Mouse (Mus musculus): ENCODE data around the gene Dpp7. TPM values are rescaled to one million over a fixed set of nuclear protein-coding genes. Genes with fewer than 3 reads are reported as not detected.
A peak's percentile ranks its signal among the peaks of the same experiment; 100 is the strongest.

Dpp7 gene
- total and polyA plus RNA-seq, 2 experiments from 2014 or later: 24.7 to 30.0 TPM

DNA sequence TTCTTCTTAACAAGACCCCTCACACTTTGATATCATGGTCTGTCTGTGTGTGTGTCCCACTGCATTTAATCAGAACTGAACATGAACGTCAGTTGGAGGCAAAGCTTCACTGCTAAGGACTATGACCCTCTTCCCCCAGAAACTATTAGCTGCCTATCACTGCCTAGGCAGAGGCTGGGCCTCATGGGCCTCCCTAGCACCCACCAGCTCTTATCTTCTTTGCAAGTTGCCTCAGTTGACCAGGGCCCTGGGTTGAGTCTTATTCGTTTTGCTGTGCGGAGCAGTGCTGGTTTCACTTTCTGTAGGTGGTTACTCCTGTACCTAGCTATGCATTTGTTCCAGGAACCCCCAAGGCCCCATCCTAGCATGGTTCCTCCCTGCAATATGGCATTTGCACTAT, 13.8 kb upstream of the Dpp7 start:
- H3K9ac ChIP-seq (replicated peaks; ENCODE audit: low read length): no peak overlapping the region
- no peak for ATAC-seq

DNA sequence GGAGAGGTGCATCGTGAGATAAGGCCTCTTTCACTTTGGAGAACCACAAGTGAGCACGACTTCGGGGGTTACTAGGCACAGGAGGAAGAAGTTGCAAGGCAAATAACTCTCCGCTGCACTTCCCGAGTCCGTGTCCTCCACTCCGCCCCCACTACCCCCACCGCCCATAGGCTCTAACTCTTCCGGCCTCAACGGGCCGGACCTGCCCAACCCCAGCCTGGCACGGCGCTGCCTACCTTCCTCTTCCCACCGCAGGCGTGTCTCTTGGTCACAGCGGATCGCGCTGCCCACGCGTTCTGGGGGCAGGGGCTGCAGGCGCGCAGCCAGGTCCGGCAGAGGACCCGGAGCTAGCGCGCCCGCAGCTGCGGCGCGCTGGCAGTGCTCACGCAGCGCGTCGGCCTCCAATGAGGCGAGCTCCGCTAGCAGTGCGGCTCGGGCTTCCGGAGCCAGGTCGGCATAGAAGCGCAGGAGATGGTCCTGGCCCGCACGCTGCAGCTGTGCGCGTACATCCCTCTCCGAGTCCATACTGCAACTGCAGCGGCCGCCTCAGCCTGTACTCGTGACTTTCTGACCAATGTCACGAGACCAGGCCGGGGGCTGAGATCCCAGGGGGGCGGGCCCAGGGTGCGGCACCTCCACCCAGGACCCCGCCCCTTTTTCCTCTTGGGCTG, 9.1 kb upstream of the Dpp7 start, which contains the start of gene Uap1l1:
Uap1l1 (minus strand) TSS at position 592 of the 671 bp plus-strand sequence.
- Histone ChIP-seq H3K9ac (replicated peaks; ENCODE audit: low read length) (peak within 1 kb of the TSS; percentile 57), H3K27ac (no peak within 1 kb of the TSS), H3K4me2 (ENCODE audit: low read depth, low read length) (peak within 1 kb of the TSS; percentile 97), H3K4me3 (ENCODE audit: low read length) (peak within 1 kb of the TSS; percentile 65), H3K9me3 (ENCODE audit: low read length) (no peaks in the 10 kb centered on the region), H3K36me3 (ENCODE audit: insufficient read depth, low read length) (no peaks in the 10 kb centered on the region), H3K4me1 (ENCODE audit: insufficient read depth, low read length) (no peaks in the 10 kb centered on the region), H3K27me3 (ENCODE audit: insufficient read depth, low read length) (no peaks in the 10 kb centered on the region)
- TF ChIP-seq CTCF (IDR thresholded peaks at IDR 0.05; ENCODE audit: low read depth): no peak
- ATAC-seq (peak; percentile 78), DNase-seq (ENCODE audit: low spot score) (peak; percentile 71)
- WGBS: under 1% methylated on average over 53 of the region's 54 CpGs

More for the DNA sequence above, 13.8 kb upstream of the Dpp7 start:
- Histone ChIP-seq H3K4me1 (ENCODE audit: insufficient read depth, low read length) (peaks cover 3% of the 10 kb centered on the region; the same call in 1 of the 2 replicates), H3K27me3 (ENCODE audit: insufficient read depth, low read length) (no peaks in the 10 kb centered on the region), H3K9me3 (ENCODE audit: low read length) (no peaks in the 10 kb centered on the region), H3K4me2 (ENCODE audit: low read depth, low read length) (no peak overlapping the region), H3K4me3 (ENCODE audit: low read length) (no peak overlapping the region), H3K27ac (no peak overlapping the region), H3K36me3 (ENCODE audit: insufficient read depth, low read length) (no peaks in the 10 kb centered on the region)
- no peak for DNase-seq (ENCODE audit: low spot score)
- TF ChIP-seq CTCF (IDR thresholded peaks at IDR 0.05; ENCODE audit: low read depth): no peak
- 92% methylated on average over 3 of the region's 3 CpGs for WGBS

DNA sequence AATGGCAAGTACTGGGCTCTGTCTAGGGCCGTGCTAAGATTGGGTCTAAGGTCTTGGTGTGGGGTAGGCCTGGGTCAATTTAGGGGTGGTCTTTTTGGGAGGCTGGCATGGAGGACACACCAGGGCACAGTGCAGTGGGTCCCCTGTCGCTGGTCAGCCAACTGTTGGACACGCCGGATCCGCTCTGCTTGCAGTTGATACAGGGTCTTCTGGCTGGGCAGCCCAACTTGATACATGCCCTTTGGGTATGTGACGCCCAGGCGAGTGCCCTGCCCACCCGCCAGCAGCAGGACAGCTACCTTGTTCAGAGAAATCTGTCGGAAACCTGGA, 8.6 kb upstream of the Dpp7 start:
- Histone ChIP-seq H3K9ac (replicated peaks; ENCODE audit: low read length) (peak overlapping the region; percentile 57), H3K27ac (no peak overlapping the region), H3K36me3 (ENCODE audit: insufficient read depth, low read length) (no peaks in the 10 kb centered on the region), H3K4me3 (ENCODE audit: low read length) (peak overlapping the region; percentile 65), H3K4me1 (ENCODE audit: insufficient read depth, low read length) (no peaks in the 10 kb centered on the region), H3K9me3 (ENCODE audit: low read length) (no peaks in the 10 kb centered on the region), H3K27me3 (ENCODE audit: insufficient read depth, low read length) (no peaks in the 10 kb centered on the region), H3K4me2 (ENCODE audit: low read depth, low read length) (peak overlapping the region; percentile 97)
- no peak for TF ChIP-seq CTCF (IDR thresholded peaks at IDR 0.05; ENCODE audit: low read depth)
- DNase-seq (ENCODE audit: low spot score): no peak
- ATAC-seq: peak; percentile 16
- WGBS: 41% methylated on average over 9 of the region's 9 CpGs

DNA sequence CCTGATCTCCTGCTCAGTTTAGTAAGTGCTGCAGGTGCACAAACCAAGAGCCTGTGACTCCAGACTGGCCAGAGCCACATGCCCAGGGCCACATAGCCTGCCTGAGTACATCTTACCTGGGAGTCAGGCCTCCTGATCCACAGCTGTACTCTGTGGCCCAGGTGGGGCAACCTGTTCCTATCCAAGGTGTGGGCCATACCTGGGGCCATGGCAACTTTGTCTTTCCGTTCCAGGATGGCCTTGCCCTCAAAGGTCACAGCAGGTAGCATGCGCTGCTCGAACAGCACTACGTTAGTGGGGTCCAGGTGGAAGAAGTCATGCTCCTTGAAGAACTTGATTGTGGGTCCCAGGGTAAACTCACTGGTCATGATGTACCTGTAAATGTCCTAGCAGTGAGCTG, 8.2 kb upstream of the Dpp7 start:
- Histone ChIP-seq H3K27me3 (ENCODE audit: insufficient read depth, low read length) (no peaks in the 10 kb centered on the region), H3K9ac (replicated peaks; ENCODE audit: low read length) (no peak overlapping the region), H3K27ac (no peak overlapping the region), H3K9me3 (ENCODE audit: low read length) (no peaks in the 10 kb centered on the region), H3K4me3 (ENCODE audit: low read length) (no peak overlapping the region), H3K36me3 (ENCODE audit: insufficient read depth, low read length) (no peaks in the 10 kb centered on the region), H3K4me2 (ENCODE audit: low read depth, low read length) (peak overlapping the region; percentile 97), H3K4me1 (ENCODE audit: insufficient read depth, low read length) (no peaks in the 10 kb centered on the region)
- WGBS: 88% methylated on average over 4 of the region's 4 CpGs
- no peak for ATAC-seq
- no peak for TF ChIP-seq CTCF (IDR thresholded peaks at IDR 0.05; ENCODE audit: low read depth)
- DNase-seq (ENCODE audit: low spot score): no peak

DNA sequence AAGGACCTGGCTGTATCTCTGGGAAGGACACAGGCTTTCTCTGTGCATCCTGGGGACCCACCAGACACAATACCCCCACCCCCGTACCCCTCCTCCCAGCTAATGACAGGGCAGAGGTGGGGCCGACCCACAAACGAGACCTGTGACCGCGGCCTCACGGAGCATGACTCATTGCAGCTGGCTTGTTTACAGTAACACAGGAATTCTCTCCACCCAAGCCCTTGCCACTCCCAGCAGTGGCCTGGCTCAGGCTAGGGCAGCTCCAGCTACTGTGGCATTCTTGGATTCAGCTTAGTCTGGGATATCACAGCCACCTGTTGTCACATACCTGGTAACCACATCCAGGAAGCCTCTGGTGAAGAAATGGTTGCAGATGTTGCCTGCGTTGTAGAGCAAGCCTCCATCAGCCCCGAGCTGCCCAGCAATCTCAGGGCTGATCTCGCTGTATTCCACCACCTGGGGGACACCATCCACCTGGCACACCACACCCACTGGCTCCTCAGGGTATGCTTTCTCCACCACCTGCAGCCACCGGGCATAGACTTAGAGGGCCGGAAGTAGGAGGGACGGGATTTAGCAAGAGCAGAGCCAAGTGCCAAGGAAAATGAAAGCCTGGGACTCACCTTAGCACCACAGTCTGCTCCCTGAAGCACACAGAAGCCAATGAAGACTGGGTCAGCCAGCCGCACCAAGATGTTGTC, 7.5 kb upstream of the Dpp7 start:
- DNase-seq (ENCODE audit: low spot score) (no peak), ATAC-seq (no peak)
- Histone ChIP-seq H3K9me3 (ENCODE audit: low read length) (no peaks in the 10 kb centered on the region), H3K4me1 (ENCODE audit: insufficient read depth, low read length) (no peaks in the 10 kb centered on the region), H3K4me3 (ENCODE audit: low read length) (no peak overlapping the region), H3K4me2 (ENCODE audit: low read depth, low read length) (no peak overlapping the region), H3K27ac (no peak overlapping the region), H3K36me3 (ENCODE audit: insufficient read depth, low read length) (no peaks in the 10 kb centered on the region), H3K9ac (replicated peaks; ENCODE audit: low read length) (no peak overlapping the region), H3K27me3 (ENCODE audit: insufficient read depth, low read length) (no peaks in the 10 kb centered on the region)
- no peak for TF ChIP-seq CTCF (IDR thresholded peaks at IDR 0.05; ENCODE audit: low read depth)
- WGBS: 66% methylated on average over 13 of the region's 13 CpGs

DNA sequence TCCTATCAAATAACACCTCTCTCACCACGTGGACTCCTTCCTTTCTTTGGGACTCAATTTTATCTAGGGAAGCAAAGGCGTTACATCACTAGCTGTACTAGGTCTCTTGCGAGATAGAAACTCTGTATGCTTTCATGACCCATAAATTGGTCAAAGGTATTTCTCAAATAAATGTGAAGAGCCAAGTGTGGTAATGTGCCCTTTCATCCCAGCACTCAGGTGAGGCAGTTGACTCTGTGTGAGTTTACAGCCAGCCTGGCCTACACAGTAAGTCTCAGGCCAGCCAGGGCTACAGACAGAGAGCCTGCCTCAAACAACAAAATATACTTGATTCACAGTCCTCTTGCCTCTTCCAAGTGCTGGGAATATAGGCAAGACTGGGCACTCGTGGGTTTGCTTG, 3.7 kb upstream of the Dpp7 start:
- 77% methylated on average over 4 of the region's 4 CpGs for WGBS
- ATAC-seq: no peak

More for the DNA sequence above, 3.7 kb upstream of the Dpp7 start:
- DNase-seq (ENCODE audit: low spot score): no peak
- Histone ChIP-seq H3K9me3 (ENCODE audit: low read length) (no peaks in the 10 kb centered on the region), H3K36me3 (ENCODE audit: insufficient read depth, low read length) (no peaks in the 10 kb centered on the region), H3K4me2 (ENCODE audit: low read depth, low read length) (no peak overlapping the region), H3K27ac (no peak overlapping the region), H3K4me3 (ENCODE audit: low read length) (no peak overlapping the region), H3K9ac (replicated peaks; ENCODE audit: low read length) (no peak overlapping the region), H3K27me3 (ENCODE audit: insufficient read depth, low read length) (no peaks in the 10 kb centered on the region), H3K4me1 (ENCODE audit: insufficient read depth, low read length) (peaks cover 18% of the 10 kb centered on the region)
- no peak for TF ChIP-seq CTCF (IDR thresholded peaks at IDR 0.05; ENCODE audit: low read depth)

Data from hindbrain, postnatal 0 days (tissue).